Mouse (Mus musculus): ENCODE measurements around the gene Kif1b. TPM values are rescaled to one million over a fixed set of nuclear protein-coding genes. Genes with fewer than 3 reads are reported as not detected.

Gene Kif1b
- polyA plus RNA-seq, 1 experiment from 2014 or later = 34.4 TPM

Other genes starting within 250 kb of the Kif1b start
- gene Pex14, start 207.8 kb downstream of the Kif1b start, polyA plus RNA-seq (2014; fragmentation: Nextera tagmentation; extraction: Ambion mirVana) = 43.9 and 46.0 TPM in 2 replicates
- gene Dffa, start 203.5 kb downstream of the Kif1b start, polyA plus RNA-seq (2014; fragmentation: Nextera tagmentation; extraction: Ambion mirVana) = 37.4 and 39.8 TPM in 2 replicates
- gene Cort, start 180.9 kb downstream of the Kif1b start, polyA plus RNA-seq (2014; fragmentation: Nextera tagmentation; extraction: Ambion mirVana) = 0.38 TPM in 1 of 2 replicates, not detected in the other
- gene Cenps, start 170.1 kb downstream of the Kif1b start, polyA plus RNA-seq (2014; fragmentation: Nextera tagmentation; extraction: Ambion mirVana) = 30.1 and 33.8 TPM in 2 replicates
- 67.2 and 76.5 TPM in 2 replicates for gene Pgd, start 140.9 kb downstream of the Kif1b start, polyA plus RNA-seq (2014; fragmentation: Nextera tagmentation; extraction: Ambion mirVana)
- gene Ube4b, start 119.1 kb upstream of the Kif1b start, polyA plus RNA-seq (2014; fragmentation: Nextera tagmentation; extraction: Ambion mirVana) = 40.8 and 42.5 TPM in 2 replicates
- gene Rbp7, start 147.3 kb upstream of the Kif1b start, polyA plus RNA-seq (2014; fragmentation: Nextera tagmentation; extraction: Ambion mirVana) = 0.63 and 1.5 TPM in 2 replicates
- 0.83 TPM in 1 of 2 replicates, not detected in the other for gene Tmem274, start 169.7 kb upstream of the Kif1b start, polyA plus RNA-seq (2014; fragmentation: Nextera tagmentation; extraction: Ambion mirVana)
- gene Nmnat1, start 177.5 kb upstream of the Kif1b start, polyA plus RNA-seq (2014; fragmentation: Nextera tagmentation; extraction: Ambion mirVana) = 12.0 and 13.7 TPM in 2 replicates
- 42.2 and 46.5 TPM in 2 replicates for gene Lzic, start 177.5 kb upstream of the Kif1b start, polyA plus RNA-seq (2014; fragmentation: Nextera tagmentation; extraction: Ambion mirVana)
- 53.0 and 54.3 TPM in 2 replicates for gene Ctnnbip1, start 210.5 kb upstream of the Kif1b start, polyA plus RNA-seq (2014; fragmentation: Nextera tagmentation; extraction: Ambion mirVana)